In the genomic region with DNA sequence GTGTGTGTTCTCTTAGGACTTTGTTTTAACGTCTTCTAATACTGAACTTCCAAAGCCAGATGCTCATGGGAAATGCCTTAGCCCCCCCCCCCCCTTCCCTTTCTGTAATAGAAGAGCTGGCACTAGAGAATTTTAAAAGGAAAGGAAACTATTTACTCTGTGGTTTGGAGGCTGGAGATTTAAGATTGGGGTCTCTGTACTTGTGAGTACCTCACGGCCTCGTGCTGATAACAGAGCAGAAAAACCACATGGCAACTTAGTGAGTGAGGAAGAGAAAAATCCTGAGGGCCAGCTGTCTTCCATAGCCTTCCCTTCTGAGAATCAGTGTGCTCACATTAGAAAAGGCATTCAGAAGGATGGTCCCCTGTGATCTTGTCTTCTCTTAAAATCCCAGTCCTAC, we compare ENCODE assay signal across 22 mouse cellular contexts.
"Had no signal": no experiment of that assay in that cellular context is flagged by ENCODE, and none has a peak within 500 bp of the region (broad histone marks: within the 10 kb centered on the region; RNA-seq: fewer than 3 reads in every experiment).

No protein-coding gene starts in this region.

- H3K9me3 ChIP-seq: kidney, embryonic 15.5 days; megakaryocyte, embryonic 14.5 days; neural tube, embryonic 12.5 days; neural tube, embryonic 15.5 days; stomach, embryonic 15.5 days had no signal

- H3K4me2 ChIP-seq: kidney, embryonic 15.5 days; midbrain, embryonic 11.5 days; neural tube, embryonic 12.5 days; neural tube, embryonic 15.5 days; stomach, embryonic 15.5 days had no signal

- H3K27me3 ChIP-seq: kidney, embryonic 15.5 days; megakaryocyte, embryonic 14.5 days; neural tube, embryonic 12.5 days; neural tube, embryonic 15.5 days; stomach, embryonic 15.5 days had no signal

- H3K4me3 ChIP-seq: kidney, embryonic 15.5 days; left cerebral cortex, adult 2 months; megakaryocyte, embryonic 14.5 days; neural tube, embryonic 12.5 days; neural tube, embryonic 15.5 days; stomach, embryonic 15.5 days had no signal

- H3K36me3 ChIP-seq: kidney, embryonic 15.5 days; neural tube, embryonic 12.5 days; neural tube, embryonic 15.5 days; stomach, embryonic 15.5 days had no signal

- H3K4me1 ChIP-seq: kidney, embryonic 15.5 days; neural tube, embryonic 12.5 days; neural tube, embryonic 15.5 days; stomach, embryonic 15.5 days had no signal

- H3K9ac ChIP-seq: kidney, embryonic 15.5 days; liver, embryonic 14.5 days; neural tube, embryonic 12.5 days; neural tube, embryonic 15.5 days; stomach, embryonic 15.5 days had no signal

- H3K27ac ChIP-seq: kidney, embryonic 15.5 days; left cerebral cortex, adult 2 months; liver, embryonic 14.5 days; macrophage; neural tube, embryonic 12.5 days; neural tube, embryonic 15.5 days; stomach, embryonic 15.5 days had no signal

- DNase-seq: kidney, adult 11 months; kidney, adult 8-10 months; kidney, postnatal 10 days; kidney, postnatal 36 days; layer of hippocampus, postnatal 36 days; lung, adult 18-20 months; lung, postnatal 14 days; midbrain, embryonic 14.5 days; retina, postnatal 1 day; right cerebral cortex, postnatal 25 days; spleen, adult 18-20 months; thymus, adult 18-20 months; thymus, postnatal 36 days had no signal
